Mouse (Mus musculus): ENCODE measurements at regions not wholly inside any gene's neighbourhood (a gene's known extent, or its start where the extent isn't known, plus 50 kb on each side); places are given as distances from the start of the nearest gene placed in this dataset.
A peak's percentile ranks its signal among the peaks of the same experiment; 100 is the strongest.
"Not testable (repeated sequence)": the region's sequence is repeated elsewhere in the genome, so short reads cannot be mapped to it uniquely, and the experiment has no call there.

DNA sequence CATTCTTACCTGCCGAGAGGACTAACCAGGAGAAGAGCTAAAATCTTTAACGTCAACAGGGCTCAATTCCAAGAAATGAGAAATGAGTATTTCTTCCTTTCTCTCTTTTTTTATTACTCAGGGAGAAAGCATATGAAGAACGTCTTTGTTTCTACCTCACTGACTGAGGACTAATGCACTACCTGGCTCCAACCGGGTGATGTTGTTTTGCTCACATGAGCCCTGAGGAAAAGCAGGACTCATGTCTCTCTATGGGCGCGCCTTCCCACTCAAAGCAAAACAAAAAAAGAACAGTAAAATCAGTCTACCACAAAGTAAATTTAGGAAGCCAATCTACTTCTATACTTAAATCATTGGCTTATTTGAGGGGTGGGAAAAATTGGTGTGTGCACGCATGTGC is 271.3 kb upstream of the Dcbld2 start:
- no peak for DNase-seq (ENCODE audit: extremely low spot score in 1 of 2, low spot score in 1 of 2)

DNA sequence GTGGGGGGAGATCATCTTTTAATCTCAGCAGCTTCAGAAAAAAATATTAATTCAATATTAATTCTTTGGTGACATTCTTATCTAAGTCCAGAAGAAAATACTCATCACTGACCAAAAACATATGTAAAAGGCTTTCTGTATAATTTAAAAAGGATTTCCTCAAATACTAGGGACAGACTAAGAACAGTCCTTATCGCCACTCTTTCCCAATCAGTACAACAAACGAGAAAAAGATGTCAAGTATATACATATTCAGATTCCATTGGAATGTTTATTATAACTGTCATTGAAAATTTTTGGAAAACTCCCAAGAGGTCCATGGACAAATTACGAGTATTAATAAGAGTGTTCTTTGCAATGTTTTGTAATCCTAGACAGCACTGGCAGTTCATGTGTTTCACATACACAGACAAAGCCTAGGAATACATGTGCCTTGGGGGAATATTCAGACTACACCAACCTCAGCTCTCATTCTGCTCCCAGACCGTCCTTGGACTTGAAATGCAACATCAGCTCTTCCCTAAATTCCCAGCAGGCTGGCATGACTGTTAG is 270.4 kb upstream of the Dcbld2 start:
- no peak for DNase-seq (ENCODE audit: extremely low spot score in 1 of 2, low spot score in 1 of 2)

GRCm38 (mm10) chr16:58146479-58146878 is 261.8 kb upstream of the Dcbld2 start:
- DNase-seq (ENCODE audit: extremely low spot score in 1 of 2, low spot score in 1 of 2), result no peak

GRCm38 (mm10) chr16:58155538-58155937 is 252.7 kb upstream of the Dcbld2 start:
- DNase-seq (ENCODE audit: extremely low spot score in 1 of 2, low spot score in 1 of 2), result no peak

DNA sequence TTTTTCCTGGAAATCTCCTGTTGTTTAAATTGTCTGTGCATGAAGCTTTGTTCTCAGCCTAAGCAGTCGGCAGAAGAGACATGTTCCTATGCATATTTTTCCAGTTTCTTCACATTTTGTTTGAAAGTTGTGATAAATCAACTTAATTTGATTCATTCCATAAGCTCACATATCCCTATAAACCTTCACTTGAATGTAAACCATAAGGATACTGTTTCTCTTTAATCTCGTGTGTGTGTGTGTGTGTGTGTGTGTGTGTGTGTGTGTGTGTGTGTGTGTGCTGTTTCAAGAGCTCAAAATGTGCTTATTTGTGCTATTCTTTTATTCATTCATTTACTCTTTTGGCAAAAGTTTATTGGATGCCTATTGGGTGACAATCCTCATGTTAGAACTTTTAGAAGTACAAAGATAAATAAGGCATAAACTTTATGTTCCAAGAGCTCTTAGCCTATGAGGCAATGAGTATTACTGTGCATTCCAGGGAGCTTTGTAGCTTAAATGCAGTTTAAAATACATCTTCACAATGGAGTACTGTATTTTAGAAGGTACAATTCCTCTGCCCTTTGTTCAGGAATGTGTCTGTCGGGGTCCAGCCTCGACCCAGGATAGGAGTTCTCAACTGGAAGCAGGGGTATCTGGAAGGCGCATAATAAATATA is 229.4 kb upstream of the Dcbld2 start:
- DNase-seq (ENCODE audit: extremely low spot score in 1 of 2, low spot score in 1 of 2), result no peak

DNA sequence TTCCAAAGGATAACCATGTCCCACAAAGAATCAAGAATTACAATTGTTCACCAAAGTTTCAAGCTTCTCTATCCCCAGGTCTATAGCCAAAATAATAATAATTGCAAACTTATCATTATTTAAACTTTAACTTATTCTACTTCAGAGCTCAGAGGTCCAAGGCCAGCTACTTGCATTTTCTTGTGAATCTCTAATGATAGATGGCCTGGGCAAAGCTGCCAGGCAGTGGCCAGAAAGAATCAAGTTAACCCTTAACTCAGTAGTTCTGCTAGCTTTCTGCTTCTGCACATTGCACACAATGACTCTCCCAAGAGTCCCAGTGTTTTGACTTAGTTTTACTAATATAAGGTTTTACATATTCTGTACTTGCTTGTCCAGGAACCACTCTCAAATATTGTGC is 228.3 kb upstream of the Dcbld2 start:
- not testable (repeated sequence) for DNase-seq (ENCODE audit: extremely low spot score in 1 of 2, low spot score in 1 of 2)

- DNase-seq (ENCODE audit: extremely low spot score in 1 of 2, low spot score in 1 of 2), result no peak
These were observed 213.4 kb upstream of the Dcbld2 start for GRCm38 (mm10) chr16:58194619-58195497.

GRCm38 (mm10) chr16:58211872-58212271 is 196.4 kb upstream of the Dcbld2 start:
- no peak for DNase-seq (ENCODE audit: extremely low spot score in 1 of 2, low spot score in 1 of 2)

DNA sequence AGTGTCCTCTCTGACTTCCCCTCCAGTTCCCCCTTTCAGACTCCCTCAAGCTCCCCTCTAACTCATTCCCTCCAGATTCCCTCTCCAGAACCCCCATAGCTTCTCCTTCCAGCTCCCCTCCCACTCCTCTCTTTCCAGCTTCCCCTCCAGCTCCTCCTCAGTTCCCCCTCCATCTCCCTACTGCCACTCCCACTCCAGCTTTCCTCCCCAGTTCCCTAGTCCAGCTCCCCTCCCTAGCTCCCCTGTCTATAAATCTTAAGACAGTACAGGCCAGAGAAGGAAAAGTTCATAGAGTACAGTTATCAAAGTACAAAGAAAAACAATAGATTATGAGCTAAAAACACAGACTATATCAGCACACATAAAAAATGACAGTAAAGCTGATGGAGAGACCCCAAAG is 173.6 kb upstream of the Dcbld2 start:
- DNase-seq (ENCODE audit: extremely low spot score in 1 of 2, low spot score in 1 of 2), result no peak

DNA sequence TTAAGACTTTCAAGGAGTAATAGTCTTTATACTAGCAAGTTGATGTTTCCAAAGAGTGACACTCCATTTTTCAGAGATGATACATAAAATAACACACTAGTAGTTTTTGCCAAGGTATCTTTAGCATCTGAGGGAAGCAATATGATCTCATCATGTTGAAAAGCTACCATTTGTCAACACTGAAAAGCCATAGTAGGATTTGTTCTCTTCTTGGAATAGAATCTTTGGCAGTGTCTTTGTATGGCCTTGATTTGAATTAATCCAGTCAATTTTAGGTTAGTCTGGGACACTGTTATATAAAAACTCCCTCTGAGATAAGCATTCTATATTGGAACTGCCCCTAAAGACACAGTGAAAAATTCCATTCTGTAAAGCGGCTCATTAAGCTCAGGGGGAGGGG is 171.4 kb upstream of the Dcbld2 start:
- no peak for DNase-seq (ENCODE audit: extremely low spot score in 1 of 2, low spot score in 1 of 2)

- no peak for DNase-seq (ENCODE audit: extremely low spot score in 1 of 2, low spot score in 1 of 2)
These were observed 132.0 kb upstream of the Dcbld2 start for GRCm38 (mm10) chr16:58276281-58276680.

GRCm38 (mm10) chr16:58281474-58281873 is 126.8 kb upstream of the Dcbld2 start:
- peak in 1 of 2 experiments; percentile 20 for DNase-seq (ENCODE audit: extremely low spot score in 1 of 2, low spot score in 1 of 2)

GRCm38 (mm10) chr16:58294457-58294856 is 113.8 kb upstream of the Dcbld2 start:
- no peak for DNase-seq (ENCODE audit: extremely low spot score in 1 of 2, low spot score in 1 of 2)

DNA sequence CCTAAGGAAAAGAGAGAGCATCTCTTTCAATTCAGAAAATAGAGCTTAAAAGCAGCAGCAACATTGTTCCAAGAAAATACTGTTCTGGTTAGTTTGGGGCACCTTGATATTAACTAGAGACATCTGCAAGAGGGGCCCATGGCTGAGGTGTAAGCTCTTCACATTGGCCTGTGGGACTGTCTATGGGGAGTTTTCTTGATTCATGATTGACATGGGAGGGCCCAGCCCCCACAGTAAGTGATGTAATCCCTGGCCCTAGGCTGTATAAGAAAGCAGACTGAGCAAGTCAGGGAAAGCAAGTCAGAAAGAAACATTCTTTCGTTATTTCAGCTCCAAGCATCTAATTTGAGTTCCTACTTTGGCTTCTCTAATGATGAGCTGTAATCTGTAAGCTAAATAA is 113.1 kb upstream of the Dcbld2 start:
- no peak for DNase-seq (ENCODE audit: extremely low spot score in 1 of 2, low spot score in 1 of 2)

DNA sequence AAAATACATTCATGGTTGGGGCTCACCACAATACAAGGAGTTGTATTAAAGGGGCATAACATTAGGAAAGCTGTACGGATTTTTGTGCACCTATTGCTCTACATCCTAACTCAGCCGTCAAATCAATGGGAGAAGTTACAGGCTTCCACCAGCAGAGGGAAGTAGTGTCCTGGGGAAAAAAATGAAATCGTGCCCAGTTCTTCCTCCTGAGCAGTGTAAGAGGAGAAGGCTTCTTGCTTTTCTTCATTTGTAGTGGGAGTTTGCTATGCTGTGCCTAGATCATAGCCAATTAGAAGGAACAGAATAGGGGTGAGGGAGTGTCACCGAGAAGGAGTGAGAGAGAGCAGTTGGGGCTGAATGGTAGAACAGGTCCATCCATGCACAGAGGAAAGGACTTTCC is 108.7 kb upstream of the Dcbld2 start:
- DNase-seq (ENCODE audit: extremely low spot score in 1 of 2, low spot score in 1 of 2), result peak; percentile 33 to 86

DNA sequence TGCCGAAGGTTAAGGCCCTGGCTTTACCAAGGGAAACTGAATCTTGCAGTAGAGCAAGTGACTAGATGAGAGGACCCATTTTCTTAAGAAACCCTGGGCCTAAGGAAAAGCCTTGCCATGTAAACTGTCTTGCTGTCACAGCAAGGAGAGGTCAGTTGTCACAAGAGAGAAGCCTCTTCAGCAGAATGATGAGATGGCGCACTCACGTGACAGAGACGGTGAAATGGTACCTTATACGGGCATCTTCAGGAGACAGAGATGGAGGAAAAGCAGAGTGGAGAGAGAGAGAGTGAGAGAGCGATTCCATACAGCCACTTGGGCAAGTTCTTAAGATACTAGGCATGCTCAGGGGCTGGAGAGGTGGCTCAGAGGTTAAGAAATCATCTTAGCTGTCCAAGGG is 108.1 kb upstream of the Dcbld2 start:
- no peak for DNase-seq (ENCODE audit: extremely low spot score in 1 of 2, low spot score in 1 of 2)

GRCm38 (mm10) chr16:58303555-58303954 is 104.7 kb upstream of the Dcbld2 start:
- DNase-seq (ENCODE audit: extremely low spot score in 1 of 2, low spot score in 1 of 2), result no peak

DNA sequence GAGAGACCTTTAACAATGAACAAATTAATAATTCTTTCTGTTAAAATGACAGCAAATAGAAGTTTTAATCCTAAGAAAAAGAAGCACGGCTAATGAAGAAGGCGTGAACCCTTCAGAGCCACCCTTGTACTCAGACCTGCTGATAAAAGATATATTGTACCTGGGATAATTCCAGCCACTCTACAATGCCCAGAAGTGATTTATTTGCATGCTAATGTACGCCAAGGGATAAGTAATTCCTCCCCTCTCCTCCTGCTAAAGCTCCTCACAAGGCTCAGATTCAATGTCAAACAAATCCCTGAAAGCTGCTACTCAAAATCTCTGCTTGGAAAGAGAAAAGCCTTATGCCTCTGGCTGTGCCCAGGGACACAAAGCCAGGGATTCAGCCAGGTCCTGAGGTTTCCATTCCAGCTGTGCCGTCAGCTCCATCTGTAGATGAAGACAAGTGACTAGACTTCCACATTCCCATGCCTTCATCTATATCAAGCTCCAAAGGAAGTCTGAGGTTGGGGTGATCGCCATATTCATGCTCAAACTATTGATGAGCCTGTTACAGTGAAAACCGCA is 91.3 kb upstream of the Dcbld2 start:
- no peak for DNase-seq (ENCODE audit: extremely low spot score in 1 of 2, low spot score in 1 of 2)

DNA sequence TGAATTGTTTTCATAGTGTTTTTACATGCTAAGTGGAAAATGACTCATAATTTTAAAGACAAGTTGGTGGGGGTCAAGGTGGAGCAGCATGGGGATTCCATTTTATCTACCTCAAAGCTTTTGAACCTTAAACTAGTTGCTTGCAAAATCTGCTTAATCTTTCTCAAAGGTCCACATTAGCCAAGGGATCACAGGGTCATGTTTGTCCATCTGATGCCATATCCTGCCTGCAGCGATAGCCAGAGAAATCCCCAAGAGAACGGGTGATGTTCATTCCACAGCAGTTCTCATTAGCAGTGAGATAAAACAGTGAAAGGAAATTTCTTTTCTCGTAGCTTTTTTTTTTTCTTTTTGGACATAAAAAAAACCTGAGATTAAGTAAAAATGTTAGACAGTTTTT is 77.2 kb upstream of the Dcbld2 start:
- no peak for DNase-seq (ENCODE audit: extremely low spot score in 1 of 2, low spot score in 1 of 2)

DNA sequence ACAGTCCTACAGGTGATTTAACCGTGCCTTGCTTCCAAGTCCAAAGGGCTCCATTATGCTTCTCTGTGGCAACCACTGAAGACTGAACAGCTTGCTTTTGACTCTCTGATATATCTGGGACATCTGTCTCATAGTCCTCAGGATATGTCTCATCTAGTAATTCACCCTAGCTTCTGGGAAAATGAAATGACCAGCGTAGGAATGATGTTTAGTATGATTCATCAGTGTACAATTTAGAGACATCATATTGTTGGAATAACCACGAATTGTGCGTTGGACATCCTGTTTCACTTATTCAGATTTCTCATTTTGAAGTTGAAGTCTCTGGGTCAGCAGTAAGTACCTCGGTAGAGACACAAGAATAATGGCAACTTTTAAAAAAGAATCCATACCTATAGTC is 64.3 kb upstream of the Dcbld2 start:
- no peak for DNase-seq (ENCODE audit: extremely low spot score in 1 of 2, low spot score in 1 of 2)

DNA sequence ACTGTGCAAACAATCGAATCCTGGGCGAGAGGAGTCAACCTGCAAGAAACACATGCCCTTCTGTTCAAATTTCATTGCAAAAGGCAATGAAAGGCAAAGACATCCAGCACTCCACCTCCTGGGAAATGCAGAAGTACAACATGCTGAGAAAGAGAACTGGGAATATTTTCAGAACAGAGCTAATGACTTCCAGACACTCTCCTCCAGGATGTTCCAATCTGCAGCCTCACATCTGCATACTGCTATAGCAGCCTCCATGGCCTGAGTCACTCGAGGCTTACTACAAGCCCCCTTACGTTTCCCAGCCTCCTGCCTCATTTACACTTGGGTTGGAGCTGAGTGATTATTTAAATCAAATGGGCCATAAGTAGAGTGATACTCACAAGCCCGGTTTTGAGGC is 58.9 kb upstream of the Dcbld2 start:
- no peak for DNase-seq (ENCODE audit: extremely low spot score in 1 of 2, low spot score in 1 of 2)

GRCm38 (mm10) chr16:58349802-58350201 is 58.4 kb upstream of the Dcbld2 start:
- no peak for DNase-seq (ENCODE audit: extremely low spot score in 1 of 2, low spot score in 1 of 2)
